Comparison of ENCODE assay signal across 9 mouse cellular contexts in genomic region chrX:73064415-73064793, GRCm38 (mm10). TPM values are rescaled to one million over a fixed set of nuclear protein-coding genes. Genes with fewer than 3 reads are reported as not detected.
DNase-seq lines count a peak whose midpoint lies in the region; ATAC-seq and TF ChIP-seq lines count a peak whose summit lies in the region.
"Had no signal": no experiment of that assay in that cellular context is flagged by ENCODE, and none has a peak within 500 bp of the region (broad histone marks: within the 10 kb centered on the region; RNA-seq: fewer than 3 reads in every experiment).

Pnma3 (plus strand) TSS chrX:73064787.

- H3K9me3 ChIP-seq in heart, postnatal 0 days (replicated peaks; ENCODE audit: control insufficient read depth, low read length): no peaks in the 10 kb centered on the region
- no peaks in the 10 kb centered on the region for H3K9me3 ChIP-seq in hindbrain, embryonic 13.5 days
- H3K9me3 ChIP-seq in midbrain, embryonic 10.5 days (replicated peaks): no peaks in the 10 kb centered on the region

- TF ChIP-seq CTCF in heart, postnatal 0 days (IDR thresholded peaks at IDR 0.05; ENCODE audit: low read depth): no peak

- H3K4me1 ChIP-seq in heart, postnatal 0 days (ENCODE audit: control insufficient read depth, insufficient read depth): no peaks in the 10 kb centered on the region
- H3K4me1 ChIP-seq in hindbrain, embryonic 13.5 days (replicated peaks): peaks cover 10% of the 10 kb centered on the region; the same call in 1 of the 2 replicates
- peaks cover 13% of the 10 kb centered on the region for H3K4me1 ChIP-seq in midbrain, embryonic 10.5 days

- TF ChIP-seq EP300 in heart, postnatal 0 days (IDR thresholded peaks at IDR 0.05; ENCODE audit: low read depth): no peak

- H3K4me3 ChIP-seq in heart, postnatal 0 days (ENCODE audit: low read depth, low read length): no peak within 1 kb of the TSS
- peak within 1 kb of the TSS; percentile 41 for H3K4me3 ChIP-seq in hindbrain, embryonic 13.5 days
- peak within 1 kb of the TSS; percentile 45 for H3K4me3 ChIP-seq in midbrain, embryonic 10.5 days

- no peaks in the 10 kb centered on the region for H3K36me3 ChIP-seq in heart, postnatal 0 days (replicated peaks; ENCODE audit: control insufficient read depth, insufficient read depth, low read length)
- no peaks in the 10 kb centered on the region for H3K36me3 ChIP-seq in hindbrain, embryonic 13.5 days
- no peaks in the 10 kb centered on the region for H3K36me3 ChIP-seq in midbrain, embryonic 10.5 days

- 29% methylated on average over 7 of the region's 7 CpGs for WGBS in heart, postnatal 0 days
- 16% methylated on average over 7 of the region's 7 CpGs for WGBS in hindbrain, embryonic 13.5 days
- WGBS in midbrain, embryonic 10.5 days: 14% methylated on average over 6 of the region's 7 CpGs

- no peak for DNase-seq in heart, postnatal 0 days (ENCODE audit: low spot score)
- DNase-seq in heart, adult 8-10 months (ENCODE audit: low spot score): no peak
- peak; percentile 25 to 38 for DNase-seq in cerebellum, postnatal 25 days
- DNase-seq in midbrain, embryonic 10.5 days (ENCODE audit: low spot score): no peak
- DNase-seq in thymus, postnatal 4 days: no peak
- DNase-seq in adrenal gland, adult 2 months: no peak

- H3K27ac ChIP-seq in heart, postnatal 0 days (ENCODE audit: low read depth): no peak within 1 kb of the TSS
- H3K27ac ChIP-seq in hindbrain, embryonic 13.5 days: no peak within 1 kb of the TSS; the same call in 1 of the 2 replicates
- H3K27ac ChIP-seq in midbrain, embryonic 10.5 days (replicated peaks): peak within 1 kb of the TSS; percentile 65; the same call in 1 of the 2 replicates

- H3K4me2 ChIP-seq in heart, postnatal 0 days (ENCODE audit: low read depth, low read length): peak within 1 kb of the TSS; percentile 26
- H3K4me2 ChIP-seq in hindbrain, embryonic 13.5 days: peak within 1 kb of the TSS; percentile 59

- ATAC-seq in heart, postnatal 0 days (ENCODE audit: insufficient read depth, low read depth): no peak
- ATAC-seq in hindbrain, embryonic 13.5 days (ENCODE audit: low FRiP score): peak; percentile 75
- ATAC-seq in megakaryocyte progenitor cell, adult 5-6 weeks (replicated peaks; ENCODE audit: poor library complexity): no peak

- no peak within 1 kb of the TSS for H3K9ac ChIP-seq in heart, postnatal 0 days (replicated peaks; ENCODE audit: low read depth, low read length)
- peak within 1 kb of the TSS; percentile 68 for H3K9ac ChIP-seq in hindbrain, embryonic 13.5 days

- no peaks in the 10 kb centered on the region for H3K27me3 ChIP-seq in heart, postnatal 0 days (ENCODE audit: control insufficient read depth, insufficient read depth, low read length)
- peaks cover 3% of the 10 kb centered on the region; the same call in 1 of the 2 replicates for H3K27me3 ChIP-seq in hindbrain, embryonic 13.5 days
- peaks cover 29% of the 10 kb centered on the region for H3K27me3 ChIP-seq in midbrain, embryonic 10.5 days (ENCODE audit: low read depth, poor library complexity, severe bottlenecking)

RNA-seq across cellular contexts. Expression of gene Pnma3, which starts in this region (rescaled TPM):
- not detected in 2 replicates for total RNA-seq in heart, postnatal 0 days (2014; rRNA removed; ENCODE audit: low replicate concordance)
- not detected in 2 replicates for polyA plus RNA-seq in heart, postnatal 0 days (2015; fragmentation: Nextera tagmentation; extraction: Ambion mirVana)
- not detected for total RNA-seq in heart, adult 8-10 months (2022)
- 2.3 and 3.0 TPM in 2 replicates for polyA plus RNA-seq in hindbrain, embryonic 13.5 days (2015; fragmentation: Nextera tagmentation; extraction: Ambion mirVana)
- polyA plus RNA-seq in midbrain, embryonic 10.5 days (2016; fragmentation: Nextera tagmentation; extraction: Ambion mirVana): 0.37 and 0.70 TPM in 2 replicates
- not detected in 2 replicates for total RNA-seq in megakaryocyte progenitor cell, adult 5-6 weeks (2015)
- total RNA-seq in megakaryocyte progenitor cell, adult 5-6 weeks (2017): not detected in 2 replicates
- total RNA-seq in adrenal gland, adult 2 months (2021): under 1 TPM; 0.14 to 0.41 TPM
- polyA plus RNA-seq in adrenal gland, adult 2 months (2012; rRNA removed): 0.17 and 0.19 TPM in 2 replicates
- total RNA-seq: MEL had no signal

Comparison
In these comparisons a context has a peak if more than half of its experiments do, and no peak if none do; other contexts are left out.
1. DNase-seq: peak in cerebellum, postnatal 25 days (2 of 2); none in heart, postnatal 0 days (single experiment), heart, adult 8-10 months (single experiment), midbrain, embryonic 10.5 days (single experiment), thymus, postnatal 4 days (single experiment) and adrenal gland, adult 2 months (single experiment).